Mouse (Mus musculus) embryo, embryonic 10 days (tissue): Measurements from ENCODE around the gene Gm17416.

Source experiments
- DNase-seq: peaks from one replicate; pipeline ENCODE4 v3.0.0-alpha.2; 2015; ENCODE audit warnings: low spot score

Gene Gm17416

DNA sequence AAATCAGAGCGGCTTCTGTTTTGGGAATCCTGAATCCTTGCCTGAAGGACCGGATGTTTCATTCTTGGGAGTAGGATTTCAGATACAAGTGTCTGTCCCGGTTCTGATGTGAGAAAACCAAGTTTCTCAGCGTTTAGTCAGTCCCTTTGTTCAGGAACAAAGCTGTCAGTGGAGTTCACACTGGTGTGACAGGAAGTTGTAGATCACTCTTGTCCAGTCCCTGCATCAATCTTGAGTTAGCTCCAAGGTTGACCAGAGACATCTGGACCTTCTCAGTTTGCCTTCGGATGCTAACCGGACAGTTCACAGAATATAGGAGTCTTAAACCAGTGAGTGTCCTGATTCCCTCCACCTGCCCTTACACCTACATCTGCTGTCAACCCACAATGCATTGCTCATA is 38.6 kb downstream of the Gm17416 start:
- peak; percentile 40 for DNase-seq

DNA sequence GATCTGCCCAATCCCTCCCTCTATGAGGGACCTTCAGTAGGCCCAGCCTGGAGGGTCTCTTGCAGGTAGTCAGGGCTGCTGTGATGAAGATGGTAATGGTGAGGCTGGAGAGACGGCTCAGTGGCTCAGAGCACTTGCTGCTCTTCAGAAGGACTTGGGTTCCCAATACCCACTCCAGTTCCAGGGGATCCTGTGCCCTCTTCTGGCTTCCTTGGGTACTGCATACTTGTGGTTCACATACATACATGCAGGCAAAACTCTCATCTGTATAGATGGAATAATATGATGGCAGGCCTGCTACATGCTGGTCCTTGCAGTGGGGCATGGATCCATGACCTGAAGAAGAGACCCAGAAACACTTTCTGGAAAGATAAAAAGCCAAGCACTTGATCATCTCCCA is 39.6 kb downstream of the Gm17416 start:
- DNase-seq = no peak

DNA sequence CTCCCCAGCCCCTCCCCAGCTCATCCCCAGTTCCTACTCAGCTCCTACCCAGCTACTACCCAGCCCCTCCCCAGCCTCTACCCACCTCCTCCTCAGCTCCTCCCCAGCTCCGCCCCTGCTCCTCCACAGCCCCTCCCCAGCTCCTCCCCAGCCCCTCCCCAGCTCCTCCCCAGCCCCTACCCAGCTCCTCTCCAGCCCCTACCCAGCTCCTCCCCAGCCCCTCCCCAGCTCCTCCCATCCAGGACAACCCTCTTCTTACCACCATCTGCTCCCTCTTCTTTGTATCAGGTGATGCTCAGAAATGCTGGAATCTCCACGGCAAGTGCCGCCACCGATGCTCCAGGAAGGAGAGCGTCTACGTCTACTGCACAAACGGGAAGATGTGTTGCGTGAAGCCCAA is 43.1 kb downstream of the Gm17416 start:
- DNase-seq = no peak

DNA sequence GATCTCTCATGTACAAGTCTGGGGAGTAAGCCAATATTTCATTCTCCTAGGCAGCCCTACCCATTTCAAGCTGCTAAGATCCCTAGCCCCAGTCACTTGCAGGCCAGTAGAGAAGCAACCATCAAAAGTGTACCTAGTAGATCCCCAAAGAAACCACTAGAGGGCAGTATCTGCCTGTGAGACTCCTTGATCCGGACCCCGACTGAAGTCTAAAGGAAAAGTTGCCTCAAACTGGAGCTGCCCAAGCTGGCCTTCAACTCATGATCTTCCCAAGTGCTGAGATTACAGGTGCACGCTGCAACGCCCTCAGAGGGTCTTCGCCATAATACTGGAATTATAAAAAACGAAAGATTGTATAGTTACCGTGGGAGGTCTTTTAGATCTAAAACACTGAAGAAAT is 46.4 kb downstream of the Gm17416 start:
- peak; percentile 80 for DNase-seq

DNA sequence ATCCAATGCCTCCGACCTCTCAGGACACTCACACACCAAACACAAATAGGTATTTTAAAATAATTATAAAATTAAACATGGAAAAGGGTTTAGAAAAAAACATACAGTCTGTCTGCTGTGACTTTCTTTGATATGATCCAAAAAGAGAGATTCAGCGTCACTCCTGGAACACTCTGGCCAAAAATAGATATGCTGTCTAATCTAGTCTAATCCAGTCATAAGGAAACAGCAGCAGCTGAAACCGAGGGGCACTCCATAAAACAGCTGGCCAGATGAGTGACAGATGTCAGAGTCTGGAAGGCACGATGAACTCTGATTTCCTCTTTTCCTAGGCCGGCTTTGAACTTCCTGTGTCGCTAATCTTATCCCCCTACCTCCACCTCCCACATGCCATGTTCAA is 47.3 kb downstream of the Gm17416 start:
- no peak for DNase-seq

DNA sequence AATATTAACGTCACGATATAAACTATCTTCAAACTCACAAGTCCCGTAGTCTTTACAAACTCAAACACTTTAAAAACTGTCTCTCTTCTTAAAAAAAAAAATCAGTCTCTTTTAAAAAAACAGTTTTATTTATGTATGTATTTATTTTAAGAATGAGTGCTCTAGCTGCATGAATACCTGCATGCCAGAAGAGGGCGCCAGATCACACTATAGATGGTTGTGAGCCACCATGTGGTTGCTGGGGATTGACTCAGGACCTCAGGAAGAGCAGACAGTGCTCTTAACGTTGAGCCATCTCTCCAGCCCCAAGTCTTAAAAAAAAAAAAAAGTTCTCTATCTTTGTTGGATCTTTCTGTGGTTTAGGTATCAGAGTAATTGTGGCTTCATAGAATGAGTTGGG is 48.2 kb downstream of the Gm17416 start:
- peak; percentile 24 for DNase-seq
